Mouse (Mus musculus) bone marrow, adult 2 months (tissue): ENCODE measurements at regions not wholly inside any gene's neighbourhood (a gene's known extent, or its start where the extent isn't known, plus 50 kb on each side); places are given as distances from the start of the nearest gene placed in this dataset.

ENCODE experiments used
- CTCF ChIP-seq: fragments of 200-500 bp; IDR thresholded peaks from 2 replicates; pipeline ENCODE4 v1.5.1; 2011; ENCODE audit warnings: low read length, control low read depth; ENCODE audit not compliant: control insufficient read depth, insufficient read depth
- POLR2A ChIP-seq: fragments of 200-500 bp; IDR thresholded peaks from 2 replicates; pipeline ENCODE4 v1.6.1; 2011; ENCODE audit warnings: low read depth, mild to moderate bottlenecking, control low read depth, low read length, borderline replicate concordance; ENCODE audit not compliant: control insufficient read depth

DNA sequence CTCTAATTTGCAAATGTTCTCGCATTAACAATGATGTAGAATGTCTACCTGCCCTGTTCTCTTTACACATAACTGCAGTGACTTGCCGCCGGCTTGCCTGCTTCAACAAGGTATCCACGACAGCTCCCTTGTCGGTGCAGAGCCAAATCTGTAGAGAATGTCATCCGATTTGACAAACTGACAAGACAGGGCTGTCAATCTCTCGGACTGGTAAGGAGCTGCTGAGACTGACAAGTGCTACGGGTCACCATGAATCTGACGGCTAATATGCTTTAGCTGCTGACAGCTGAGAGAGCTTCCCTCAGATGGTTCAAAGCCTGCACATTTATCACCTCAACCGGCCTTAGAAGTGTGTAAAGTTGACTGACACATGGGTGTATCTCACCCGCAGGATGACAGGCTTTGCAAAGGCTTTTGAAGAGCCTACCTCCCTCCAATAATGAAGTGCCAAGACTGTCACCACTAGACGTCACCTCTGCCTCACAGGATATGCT lies 129.0 kb upstream of the Castor2 start:
- TF ChIP-seq CTCF (no peak), POLR2A (no peak)
